Mouse (Mus musculus) liver, adult 2 months (tissue): ENCODE data around the gene Myocd. TPM values are rescaled to one million over a fixed set of nuclear protein-coding genes. Genes with fewer than 3 reads are reported as not detected.

Source experiments
- DNase-seq: peaks from one replicate; pipeline ENCODE4 v3.0.0-alpha.2; 2011; ENCODE audit warnings: low read depth, low spot score; ENCODE audit errors: extremely low read depth
- H3K27ac ChIP-seq: fragments of 200-500 bp; replicated peaks from 2 replicates; pipeline ENCODE4 v1.5.1; 2012; ENCODE audit warnings: low read depth, mild to moderate bottlenecking, control low read depth, inconsistent platforms, low read length; ENCODE audit not compliant: insufficient read depth
- H3K27me3 ChIP-seq: fragments of 200-500 bp; 2 replicates; pipeline ENCODE4 v1.6.1; 2012; ENCODE audit warnings: mild to moderate bottlenecking, moderate library complexity, low read length, inconsistent platforms; ENCODE audit not compliant: control insufficient read depth, insufficient read depth
- H3K36me3 ChIP-seq: fragments of 200-500 bp; 2 replicates; pipeline ENCODE4 v1.6.1; 2012; ENCODE audit warnings: low read length, inconsistent platforms; ENCODE audit not compliant: control insufficient read depth, insufficient read depth
- H3K4me1 ChIP-seq: fragments of 200-500 bp; 2 replicates; pipeline ENCODE4 v1.6.1; 2011; ENCODE audit warnings: low read length; ENCODE audit not compliant: control insufficient read depth, insufficient read depth
- H3K4me3 ChIP-seq: fragments of 200-500 bp; 2 replicates; pipeline ENCODE4 v1.5.1; 2011; ENCODE audit warnings: low read depth, mild to moderate bottlenecking, control low read depth, low read length, moderate library complexity; ENCODE audit not compliant: insufficient read depth
- H3K79me2 ChIP-seq: fragments of 200-500 bp; 2 replicates; pipeline ENCODE4 v1.6.1; 2012; ENCODE audit warnings: inconsistent platforms, mild to moderate bottlenecking, low read length, moderate library complexity; ENCODE audit not compliant: control insufficient read depth, insufficient read depth
- H3K9ac ChIP-seq: fragments of 200-500 bp; 2 replicates; pipeline ENCODE4 v1.6.1; 2012; ENCODE audit warnings: low read depth, mild to moderate bottlenecking, control low read depth, inconsistent platforms, low read length
- CTCF ChIP-seq: fragments of 200-500 bp; IDR thresholded peaks from 2 replicates; pipeline ENCODE4 v1.5.1; 2011; ENCODE audit warnings: low read depth, low read length, control low read depth
- POLR2A ChIP-seq: fragments of 200-500 bp; IDR thresholded peaks from 2 replicates; pipeline ENCODE4 v1.6.1; 2011; ENCODE audit warnings: low read length, control low read depth; ENCODE audit not compliant: insufficient read depth; ENCODE audit errors: extremely low read depth
- WGBS: fragments of 180-500 bp; shearing (Covaris S2); methylation state at CpG from one replicate; pipeline ENCODE4 v1.1.7; 2018; 5-methylcytosine and 5-hydroxymethylcytosine counted together
- polyA plus RNA-seq: library from polyadenylated mRNA; depleted of rRNA; stranded (reverse); fragments of >200 nt; gene quantifications from 2 replicates; pipeline ENCODE4 v1.2.3, GENCODE M21; 2012
- total RNA-seq: library from RNA; depleted of rRNA; stranded (reverse); fragments of >200 nt; gene quantifications from 2 replicates; pipeline ENCODE4 v1.2.3, GENCODE M21; 2014

The Myocd gene
- total and polyA plus RNA-seq, 2 experiments, result under 0.01 to 0.05 TPM

- no peak for DNase-seq
- Histone ChIP-seq H3K4me3 (no peak overlapping the region), H3K27me3 (no peaks in the 10 kb centered on the region), H3K36me3 (no peaks in the 10 kb centered on the region), H3K27ac (no peak overlapping the region), H3K4me1 (no peaks in the 10 kb centered on the region), H3K79me2 (no peaks in the 10 kb centered on the region), H3K9ac (no peak overlapping the region)
- TF ChIP-seq CTCF (no peak), POLR2A (no peak)
- WGBS, result 77% methylated on average over 6 of the region's 6 CpGs
Observed at GRCm38 (mm10) chr11:65255564-65255963, 14.2 kb downstream of the Myocd start.

- H3K36me3 ChIP-seq, result no peaks in the 10 kb centered on the region
- H3K4me3 ChIP-seq, result no peak overlapping the region
- H3K4me1 ChIP-seq, result no peaks in the 10 kb centered on the region
- WGBS, result 92% methylated on average over 4 of the region's 4 CpGs
- no peak for TF ChIP-seq CTCF
- TF ChIP-seq POLR2A, result no peak
- DNase-seq, result no peak
- H3K9ac ChIP-seq, result no peak overlapping the region
- H3K27me3 ChIP-seq, result no peaks in the 10 kb centered on the region
- no peaks in the 10 kb centered on the region for H3K79me2 ChIP-seq
- H3K27ac ChIP-seq, result no peak overlapping the region
Observed at GRCm38 (mm10) chr11:65250366-65250765, 19.4 kb downstream of the Myocd start.

GRCm38 (mm10) chr11:65246301-65247054, 23.3 kb downstream of the Myocd start:
- WGBS, result 73% methylated on average over 8 of the region's 8 CpGs

GRCm38 (mm10) chr11:65243593-65243992, 26.2 kb downstream of the Myocd start:
- no peaks in the 10 kb centered on the region for H3K4me1 ChIP-seq
- no peaks in the 10 kb centered on the region for H3K27me3 ChIP-seq
- no peak overlapping the region for H3K4me3 ChIP-seq
- TF ChIP-seq CTCF (no peak), POLR2A (no peak)
- no peak for DNase-seq
- whole genome bisulfite sequencing, result 57% methylated on average over 3 of the region's 3 CpGs
- no peaks in the 10 kb centered on the region for H3K79me2 ChIP-seq
- no peak overlapping the region for H3K27ac ChIP-seq
- no peaks in the 10 kb centered on the region for H3K36me3 ChIP-seq
- no peak overlapping the region for H3K9ac ChIP-seq

More at GRCm38 (mm10) chr11:65246301-65247054, 23.3 kb downstream of the Myocd start:
- Histone ChIP-seq H3K36me3 (no peaks in the 10 kb centered on the region), H3K79me2 (no peaks in the 10 kb centered on the region), H3K4me3 (no peak overlapping the region), H3K27ac (no peak overlapping the region), H3K9ac (no peak overlapping the region), H3K27me3 (no peaks in the 10 kb centered on the region), H3K4me1 (no peaks in the 10 kb centered on the region)
- no peak for DNase-seq
- TF ChIP-seq POLR2A (no peak), CTCF (no peak)

GRCm38 (mm10) chr11:65240521-65240920, 29.3 kb downstream of the Myocd start:
- DNase-seq, result no peak
- H3K79me2 ChIP-seq, result no peaks in the 10 kb centered on the region
- no peaks in the 10 kb centered on the region for H3K4me1 ChIP-seq
- H3K27ac ChIP-seq, result no peak overlapping the region
- WGBS, result 85% methylated on average over 7 of the region's 7 CpGs
- no peaks in the 10 kb centered on the region for H3K36me3 ChIP-seq
- TF ChIP-seq POLR2A (no peak), CTCF (no peak)
- H3K4me3 ChIP-seq, result no peak overlapping the region
- no peak overlapping the region for H3K9ac ChIP-seq
- H3K27me3 ChIP-seq, result no peaks in the 10 kb centered on the region

- no peaks in the 10 kb centered on the region for H3K36me3 ChIP-seq
- H3K79me2 ChIP-seq, result no peaks in the 10 kb centered on the region
- WGBS, result 80% methylated on average over 3 of the region's 3 CpGs
- no peak for DNase-seq
- no peaks in the 10 kb centered on the region for H3K27me3 ChIP-seq
- H3K9ac ChIP-seq, result no peak overlapping the region
- no peak overlapping the region for H3K4me3 ChIP-seq
- H3K4me1 ChIP-seq, result no peaks in the 10 kb centered on the region
- TF ChIP-seq POLR2A, result no peak
- no peak for TF ChIP-seq CTCF
- H3K27ac ChIP-seq, result no peak overlapping the region
Observed at GRCm38 (mm10) chr11:65237896-65238295, 31.9 kb downstream of the Myocd start.
